Mouse (Mus musculus) cerebellum, adult 9-10 months (tissue): ENCODE data around the gene Tlr3.

Experiments
- DNase-seq: peaks from one replicate; pipeline ENCODE4 v3.0.0; 2022

Tlr3 gene

DNA sequence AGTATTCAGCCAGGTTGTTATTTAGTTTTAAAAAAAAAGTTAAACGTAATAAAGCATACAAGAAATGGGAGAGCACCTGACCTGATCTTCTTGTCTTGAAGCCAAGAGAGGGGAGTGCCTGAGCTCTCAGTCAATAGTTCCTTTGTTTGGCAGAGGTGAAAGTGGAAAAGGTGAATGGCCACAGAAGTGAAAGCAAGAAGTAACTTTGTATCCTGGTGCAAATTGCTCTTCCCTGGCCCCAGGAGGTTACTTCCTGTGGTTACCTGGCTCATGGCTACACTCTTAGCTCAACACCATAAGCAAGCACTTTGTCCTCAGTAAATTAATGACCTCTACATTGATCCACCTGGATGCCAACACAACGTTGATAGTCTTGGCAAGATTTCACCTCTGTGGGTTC lies at the start of gene Tlr3:
Gene Tlr3, minus strand, starts transcription at position 199 of the 400 bp plus-strand sequence.
- DNase-seq, result no peak

GRCm38 (mm10) chr8:45457874-45458273 lies 47.0 kb upstream of the Tlr3 start:
- no peak for DNase-seq

GRCm38 (mm10) chr8:45454426-45454825 lies 43.5 kb upstream of the Tlr3 start:
- peak; percentile 72 for DNase-seq

DNA sequence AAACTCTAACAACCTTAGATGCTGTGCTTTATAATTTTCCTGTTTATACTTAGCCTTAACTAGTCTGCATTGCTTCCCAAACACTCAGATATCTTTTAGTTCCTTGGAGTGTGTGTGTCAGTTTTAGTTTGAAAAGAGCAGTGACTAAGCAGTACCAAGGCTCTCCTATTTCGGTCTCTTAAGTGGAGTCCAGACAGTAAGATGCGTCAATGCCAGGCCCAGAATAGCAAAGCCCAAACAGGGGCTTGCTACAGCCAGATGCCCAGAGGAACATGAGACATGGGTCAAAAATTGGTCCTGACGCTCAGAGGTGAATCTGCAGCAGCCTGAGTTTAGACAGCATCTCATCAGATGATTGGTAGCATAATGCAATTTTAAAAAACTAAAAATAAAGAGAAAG lies 41.2 kb upstream of the Tlr3 start:
- DNase-seq, result no peak

GRCm38 (mm10) chr8:45448842-45449241 lies 38.0 kb upstream of the Tlr3 start:
- no peak for DNase-seq

GRCm38 (mm10) chr8:45448257-45448656 lies 37.4 kb upstream of the Tlr3 start:
- no peak for DNase-seq

- DNase-seq, result peak; percentile 50
Observed at GRCm38 (mm10) chr8:45438899-45439535, 28.1 kb upstream of the Tlr3 start.

- DNase-seq, result no peak
Observed at GRCm38 (mm10) chr8:45420151-45420550, 9.3 kb upstream of the Tlr3 start.

- DNase-seq, result no peak
Observed at GRCm38 (mm10) chr8:45414965-45415364, 4.1 kb upstream of the Tlr3 start.

- peak; percentile 10 for DNase-seq
Observed at GRCm38 (mm10) chr8:45410146-45410880, 567 bp downstream of the Tlr3 start.

- no peak for DNase-seq
Observed at GRCm38 (mm10) chr8:45409702-45410101, 1.2 kb downstream of the Tlr3 start.

DNA sequence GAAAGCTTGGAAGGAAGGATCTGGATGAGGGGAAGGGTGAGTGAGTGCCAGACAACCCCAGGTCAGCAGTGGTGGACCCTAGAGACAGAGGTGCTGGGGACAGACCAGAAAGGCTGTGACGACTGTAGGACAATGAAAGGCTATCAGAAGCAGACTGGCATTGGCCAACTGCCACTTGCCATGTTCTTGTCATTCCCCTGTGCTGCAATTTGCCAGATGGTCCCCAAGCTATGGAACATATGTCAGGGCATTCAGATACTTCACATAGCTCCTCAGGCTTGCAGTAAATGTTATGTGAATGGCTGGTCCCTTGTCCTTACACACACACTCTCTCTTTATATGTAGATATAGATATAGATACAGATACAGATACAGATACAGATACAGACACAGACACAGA lies 27.6 kb downstream of the Tlr3 start:
- peak; percentile 10 for DNase-seq

- DNase-seq, result no peak
Observed at GRCm38 (mm10) chr8:45381963-45382347, 28.9 kb downstream of the Tlr3 start, which contains the start of gene Fam149a. Fam149a (minus strand) TSS chr8:45382291.

DNA sequence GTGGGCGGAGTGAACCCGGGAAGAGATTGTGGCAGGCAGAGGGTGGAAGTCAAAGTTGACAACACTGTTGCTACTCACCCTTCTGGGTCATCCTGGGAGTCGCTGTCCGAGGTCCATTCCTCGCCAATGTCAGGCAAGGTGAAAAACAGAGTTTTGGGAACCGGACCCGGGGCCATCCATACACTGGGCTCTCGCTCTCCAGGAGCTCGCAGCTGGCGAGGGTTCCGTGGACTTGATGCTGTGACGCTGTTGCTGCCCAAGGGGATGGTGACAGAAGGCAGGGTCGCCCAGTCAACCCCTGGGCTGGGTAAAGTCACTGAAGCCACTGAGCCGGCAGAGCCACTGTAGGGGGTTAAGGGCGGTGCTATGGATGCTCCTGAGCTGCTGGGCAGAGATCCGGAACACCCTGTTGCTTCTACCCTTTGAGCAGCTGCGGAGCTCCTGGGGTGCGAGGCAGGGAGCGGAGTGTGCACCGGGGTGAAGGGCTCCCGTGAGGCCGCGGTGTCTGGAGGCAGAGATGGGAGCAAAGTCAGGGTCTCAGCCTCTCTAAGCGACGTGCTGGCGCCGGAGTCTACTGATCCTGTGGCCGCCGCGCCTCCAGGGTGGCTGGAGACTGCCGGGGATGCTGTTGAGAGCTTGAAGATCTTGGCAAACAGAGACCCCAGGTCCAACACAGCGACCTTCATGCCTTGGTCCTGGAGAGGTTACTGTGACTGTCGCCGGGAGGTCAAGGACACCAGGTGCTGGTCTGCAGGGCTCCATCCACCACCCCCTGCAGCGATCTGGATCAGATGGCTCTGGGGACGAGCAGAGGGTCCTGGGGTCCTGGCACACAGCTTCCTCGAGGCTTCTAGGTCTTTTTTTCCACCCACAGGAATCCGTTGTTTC lies 29.6 kb downstream of the Tlr3 start:
- no peak for DNase-seq

- DNase-seq, result no peak
Observed at GRCm38 (mm10) chr8:45380598-45380997, 30.3 kb downstream of the Tlr3 start.

DNA sequence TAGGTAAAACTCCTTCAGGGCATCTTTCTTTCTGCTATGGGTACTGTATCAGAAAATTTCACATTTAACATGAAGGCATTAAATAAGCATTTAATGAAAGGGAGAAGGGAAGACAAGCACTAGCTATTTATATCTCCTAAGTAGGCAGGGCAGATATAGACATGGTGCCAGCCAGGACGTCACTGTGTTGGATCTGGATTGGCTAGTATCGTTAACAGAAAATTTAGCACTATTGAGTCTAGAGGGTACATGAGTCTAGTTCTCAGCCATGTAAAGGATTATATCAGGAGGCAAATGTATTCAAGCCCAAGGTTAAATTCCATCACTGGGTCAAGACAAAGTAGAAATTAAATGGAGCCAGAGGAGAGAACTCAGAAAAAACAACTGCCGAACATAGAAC lies 36.8 kb downstream of the Tlr3 start:
- DNase-seq, result no peak

- no peak for DNase-seq
Observed at GRCm38 (mm10) chr8:45367154-45367553, 43.7 kb downstream of the Tlr3 start.

DNA sequence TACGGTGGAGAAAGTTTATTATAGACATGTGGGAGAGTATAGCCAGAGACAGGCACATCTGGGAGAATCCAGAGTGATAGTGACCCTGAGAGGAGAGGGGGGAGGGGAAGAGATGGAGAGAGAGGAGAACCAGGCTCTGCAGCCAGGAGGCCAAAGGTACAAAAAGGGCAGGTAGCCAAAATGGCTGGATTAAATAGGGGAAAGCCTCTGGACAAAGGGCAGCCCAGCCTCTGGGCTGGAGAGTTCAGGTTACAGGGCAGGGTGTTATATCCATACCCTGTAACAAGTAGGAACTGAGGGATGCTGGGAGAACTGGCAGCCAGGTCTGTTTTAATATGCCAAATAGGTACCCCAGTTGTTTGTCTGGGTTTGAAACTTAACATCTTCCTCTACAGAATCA lies 47.7 kb downstream of the Tlr3 start:
- DNase-seq, result no peak

DNA sequence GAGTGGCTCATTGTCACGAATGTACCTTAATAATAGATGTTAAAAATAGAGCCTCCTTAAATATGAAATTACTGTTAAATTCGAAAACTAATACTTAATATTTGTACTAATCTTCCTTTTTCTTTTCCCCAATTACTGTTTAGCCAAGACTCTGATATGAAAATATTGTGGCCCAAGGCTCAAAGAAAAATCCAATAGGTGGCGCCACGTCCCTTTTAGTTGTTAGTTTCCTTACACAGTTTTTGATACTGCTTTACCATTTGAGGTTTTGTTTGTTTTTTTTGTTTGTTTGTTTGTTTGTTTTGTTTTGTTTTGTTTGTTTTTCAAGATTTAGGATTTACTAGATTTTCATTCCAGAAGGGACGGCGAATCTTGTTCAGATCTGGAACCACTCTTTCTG lies 48.6 kb downstream of the Tlr3 start:
- DNase-seq, result no peak

- DNase-seq, result peak; percentile 50
Observed at GRCm38 (mm10) chr8:45359091-45359605, 51.7 kb downstream of the Tlr3 start.

DNA sequence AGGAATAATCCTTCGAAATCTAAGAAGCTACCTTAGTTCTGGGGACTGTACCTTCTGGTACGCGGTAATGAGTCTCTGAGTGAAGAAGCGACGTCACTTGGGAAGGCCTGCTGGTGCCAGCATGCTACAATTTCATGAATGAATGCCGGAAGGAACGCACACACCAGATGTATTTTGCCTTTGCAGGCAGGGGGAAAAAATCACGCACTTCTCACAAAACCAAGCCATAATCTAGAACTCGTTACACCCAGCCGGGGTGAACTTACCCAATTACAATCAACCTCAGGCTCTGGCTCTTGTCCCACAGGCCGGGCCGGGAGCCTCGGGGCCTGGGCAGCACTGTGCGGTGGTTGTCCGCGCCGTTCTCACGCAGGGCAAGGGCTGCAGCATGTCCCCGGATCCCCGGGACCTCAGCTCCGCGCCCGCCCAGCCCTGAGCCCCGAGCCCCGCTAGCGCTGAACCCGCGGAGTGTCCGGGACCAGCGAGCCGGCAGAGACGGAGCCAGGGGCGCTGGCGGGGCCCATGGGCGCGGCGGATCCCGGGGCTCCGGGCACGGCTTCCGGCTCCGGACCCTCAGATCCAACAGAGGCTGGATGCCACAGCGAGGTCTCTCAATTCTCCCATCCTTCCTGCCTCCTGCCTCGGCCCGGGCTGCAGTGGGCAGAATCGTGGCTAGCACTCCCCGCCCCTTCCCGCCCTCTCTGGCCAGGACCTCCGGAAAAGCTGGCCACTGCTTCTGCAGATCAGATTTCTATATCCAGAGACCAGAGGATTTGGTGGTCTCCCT lies 52.6 kb downstream of the Tlr3 start:
- peak; percentile 52 for DNase-seq

- DNase-seq, result no peak
Observed at GRCm38 (mm10) chr8:45355809-45356208, 55.1 kb downstream of the Tlr3 start.
